Mouse (Mus musculus) neural tube, embryonic 12.5 days (tissue): Measurements from ENCODE around the gene Defb28. TPM values are rescaled to one million over a fixed set of nuclear protein-coding genes. Genes with fewer than 3 reads are reported as not detected.

Experiments used
- ATAC-seq: fragments of 200-750 bp; cut with Nextera tagmentation; 2 replicates; pipeline ENCODE4 v1.8.0; 2017; ENCODE audit warnings: low read depth, mild to moderate bottlenecking, moderate TSS enrichment, moderate library complexity; ENCODE audit not compliant: low FRiP score
- H3K27ac ChIP-seq: fragments of 300-500 bp; sonication (generic); 2 replicates; pipeline ENCODE4 v1.5.1; 2016
- H3K27me3 ChIP-seq: fragments of 300-500 bp; sonication (generic); replicated peaks from 2 replicates; pipeline ENCODE4 v1.6.1; 2016; ENCODE audit warnings: mild to moderate bottlenecking
- H3K36me3 ChIP-seq: fragments of 300-500 bp; sonication (generic); 2 replicates; pipeline ENCODE4 v1.6.1; 2016; ENCODE audit warnings: mild to moderate bottlenecking
- H3K4me1 ChIP-seq: fragments of 300-500 bp; sonication (generic); 2 replicates; pipeline ENCODE4 v1.6.1; 2016
- H3K4me2 ChIP-seq: fragments of 300-500 bp; sonication (generic); replicated peaks from 2 replicates; pipeline ENCODE4 v1.6.1; 2016; ENCODE audit warnings: mild to moderate bottlenecking
- H3K4me3 ChIP-seq: fragments of 300-500 bp; sonication (generic); 2 replicates; pipeline ENCODE4 v1.5.1; 2016
- H3K9ac ChIP-seq: fragments of 300-500 bp; sonication (generic); 2 replicates; pipeline ENCODE4 v1.6.1; 2016; ENCODE audit warnings: mild to moderate bottlenecking
- H3K9me3 ChIP-seq: fragments of 300-500 bp; sonication (generic); 2 replicates; pipeline ENCODE4 v1.6.1; 2016; ENCODE audit warnings: mild to moderate bottlenecking
- WGBS: fragments of 180-500 bp; shearing (Covaris S2); methylation state at CpG from one replicate; pipeline ENCODE4 v1.1.7; 2016; 5-methylcytosine and 5-hydroxymethylcytosine counted together
- polyA plus RNA-seq: library from polyadenylated mRNA; unstranded; fragments of >200 nt; fragmentation: Nextera tagmentation; extraction: Ambion mirVana; gene quantifications from 2 replicates; pipeline ENCODE4 v1.2.1, GENCODE M21; 2016

The Defb28 gene
- polyA plus RNA-seq, 1 experiment from 2014 or later: not detected

DNA sequence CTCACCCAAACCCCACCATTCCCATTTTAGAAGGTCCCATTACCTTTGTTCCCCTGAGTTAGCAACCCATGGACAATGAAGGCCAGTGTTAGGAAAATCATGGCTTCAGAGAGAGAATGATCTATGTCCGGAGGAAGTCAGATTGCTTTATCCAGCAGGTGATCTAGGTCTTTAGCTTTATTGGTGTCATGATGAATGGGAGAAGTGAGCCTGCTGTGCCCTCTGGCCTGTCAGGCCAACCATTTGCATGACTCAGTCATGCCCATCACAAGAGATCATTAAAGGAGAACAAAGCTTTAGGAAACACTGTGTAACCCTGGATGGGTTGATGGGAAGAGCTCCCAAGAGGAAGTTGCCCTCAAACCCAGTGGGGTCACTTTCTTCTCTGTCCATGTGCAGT, 6.5 kb upstream of the Defb28 start, which contains the start of gene Defb26:
Gene Defb26, minus strand, starts transcription at position 101 of the 400 bp plus-strand sequence.
- no peaks in the 10 kb centered on the region for H3K36me3 ChIP-seq
- no peaks in the 10 kb centered on the region for H3K27me3 ChIP-seq
- no peaks in the 10 kb centered on the region for H3K4me1 ChIP-seq
- no peak within 1 kb of the TSS for H3K9ac ChIP-seq
- 65% methylated on average over 1 of the region's 1 CpGs for WGBS
- no peak for ATAC-seq
- no peak within 1 kb of the TSS for H3K27ac ChIP-seq
- H3K9me3 ChIP-seq: no peaks in the 10 kb centered on the region
- H3K4me2 ChIP-seq: no peak within 1 kb of the TSS
- no peak within 1 kb of the TSS for H3K4me3 ChIP-seq

- Histone ChIP-seq H3K9me3 (no peaks in the 10 kb centered on the region), H3K4me3 (no peak overlapping the region), H3K36me3 (no peaks in the 10 kb centered on the region), H3K27me3 (no peaks in the 10 kb centered on the region), H3K4me1 (no peaks in the 10 kb centered on the region), H3K9ac (no peak overlapping the region), H3K27ac (no peak overlapping the region), H3K4me2 (no peak overlapping the region)
- WGBS: 82% methylated on average over 4 of the region's 4 CpGs
- ATAC-seq: no peak
These were observed 2.0 kb upstream of the Defb28 start for GRCm38 (mm10) chr2:152516084-152516483.

DNA sequence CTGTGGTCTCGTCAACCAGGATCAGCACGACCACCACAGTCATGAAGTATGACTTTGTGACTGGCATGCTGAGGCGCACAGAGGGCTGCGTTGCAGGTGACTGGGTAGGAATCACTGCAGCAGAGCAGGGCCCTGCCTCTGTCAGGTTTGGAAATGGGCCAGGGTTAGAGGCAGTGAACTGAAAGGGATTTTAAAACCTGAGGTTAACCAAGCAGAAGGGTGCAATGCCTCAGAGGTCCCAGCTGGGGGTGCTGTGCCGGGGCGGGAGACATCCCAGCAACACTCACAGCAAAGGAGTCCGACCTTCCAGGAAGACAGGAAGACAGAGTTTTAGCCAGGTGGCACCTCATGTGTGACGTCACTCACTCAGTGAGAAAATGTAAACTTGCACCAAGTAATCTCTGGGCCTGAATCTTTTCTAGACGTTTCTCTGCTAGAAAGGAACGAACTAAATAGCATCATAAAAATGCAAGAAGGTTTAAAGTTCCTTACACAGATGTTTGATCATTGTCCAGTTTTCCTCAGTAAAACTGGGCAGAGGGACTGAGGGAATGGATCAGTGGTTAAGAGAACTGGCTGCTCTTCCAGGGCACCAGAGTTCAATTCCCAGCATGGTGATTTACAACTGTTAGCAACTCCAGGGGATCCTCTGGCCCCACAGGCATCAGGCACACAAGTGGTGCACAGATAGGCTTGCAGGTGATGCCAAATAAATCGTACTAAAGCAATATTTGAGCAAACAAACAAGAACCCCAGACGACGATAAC, 22.1 kb downstream of the Defb28 start, which contains the start of gene Defb29:
Gene Defb29, minus strand, starts transcription at position 155 of the 767 bp plus-strand sequence.
- Histone ChIP-seq H3K36me3 (no peaks in the 10 kb centered on the region), H3K9me3 (no peaks in the 10 kb centered on the region), H3K27ac (no peak within 1 kb of the TSS), H3K27me3 (no peaks in the 10 kb centered on the region), H3K4me3 (no peak within 1 kb of the TSS), H3K9ac (no peak within 1 kb of the TSS), H3K4me1 (no peaks in the 10 kb centered on the region), H3K4me2 (no peak within 1 kb of the TSS)
- no peak for ATAC-seq
- WGBS: 50% methylated on average over 13 of the region's 13 CpGs

DNA sequence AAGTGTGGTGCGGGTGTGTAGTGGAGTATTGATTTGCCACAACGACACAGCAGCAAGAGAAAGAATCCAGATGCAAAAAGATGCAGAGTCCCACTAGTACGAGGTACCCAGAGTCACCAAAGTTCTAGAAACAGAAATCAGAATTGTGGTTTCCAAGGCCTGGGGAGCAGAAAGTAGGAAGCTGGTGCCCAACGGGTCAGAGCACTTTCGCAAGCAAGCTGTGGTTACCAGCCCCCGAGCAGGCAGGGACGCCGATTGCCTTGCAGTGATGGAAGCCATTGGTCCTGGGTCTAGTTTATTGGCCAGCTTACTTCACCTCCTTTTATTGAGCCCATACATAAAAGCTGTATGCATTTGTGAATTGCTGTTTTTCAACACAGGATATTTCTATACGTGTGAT, 23.9 kb downstream of the Defb28 start:
- Histone ChIP-seq H3K36me3 (no peaks in the 10 kb centered on the region), H3K27ac (no peak overlapping the region), H3K4me1 (no peaks in the 10 kb centered on the region), H3K9ac (no peak overlapping the region), H3K4me3 (no peak overlapping the region), H3K9me3 (no peaks in the 10 kb centered on the region), H3K27me3 (no peaks in the 10 kb centered on the region), H3K4me2 (no peak overlapping the region)
- ATAC-seq: no peak
- WGBS: 88% methylated on average over 9 of the region's 9 CpGs

- Histone ChIP-seq H3K9me3 (no peaks in the 10 kb centered on the region), H3K9ac (no peak overlapping the region), H3K27ac (no peak overlapping the region), H3K36me3 (no peaks in the 10 kb centered on the region), H3K4me1 (no peaks in the 10 kb centered on the region), H3K4me3 (no peak overlapping the region), H3K4me2 (no peak overlapping the region), H3K27me3 (no peaks in the 10 kb centered on the region)
- ATAC-seq: no peak
- 68% methylated on average over 2 of the region's 2 CpGs for WGBS
These were observed 24.8 kb downstream of the Defb28 start for GRCm38 (mm10) chr2:152542897-152543296.

GRCm38 (mm10) chr2:152543478-152543877, 25.4 kb downstream of the Defb28 start:
- Histone ChIP-seq H3K27ac (no peak overlapping the region), H3K36me3 (no peaks in the 10 kb centered on the region), H3K9me3 (no peaks in the 10 kb centered on the region), H3K27me3 (no peaks in the 10 kb centered on the region), H3K4me3 (no peak overlapping the region), H3K4me2 (no peak overlapping the region), H3K9ac (no peak overlapping the region), H3K4me1 (no peaks in the 10 kb centered on the region)
- WGBS: 80% methylated on average over 4 of the region's 4 CpGs
- no peak for ATAC-seq

DNA sequence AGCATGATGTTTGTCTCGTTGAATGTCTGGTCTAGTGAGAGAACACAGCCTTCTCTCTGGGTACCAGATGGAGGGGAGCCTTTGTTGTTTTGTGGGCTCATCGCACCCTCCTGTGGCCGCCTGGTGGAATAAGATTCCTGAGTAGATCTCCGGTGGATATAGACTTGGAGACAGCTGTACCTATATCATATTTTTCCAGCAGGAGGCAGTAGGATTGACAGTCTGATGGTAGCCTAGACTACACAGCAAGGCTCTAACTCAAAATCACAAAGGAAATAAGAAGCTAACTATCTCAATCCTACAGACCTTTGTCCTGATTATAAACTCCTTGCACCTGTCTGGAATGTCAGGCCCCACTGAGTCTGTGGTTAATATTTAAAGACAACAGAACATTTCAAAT, 26.6 kb downstream of the Defb28 start:
- no peaks in the 10 kb centered on the region for H3K9me3 ChIP-seq
- no peak overlapping the region for H3K9ac ChIP-seq
- no peaks in the 10 kb centered on the region for H3K27me3 ChIP-seq
- H3K4me2 ChIP-seq: no peak overlapping the region
- H3K4me3 ChIP-seq: no peak overlapping the region
- no peaks in the 10 kb centered on the region for H3K36me3 ChIP-seq
- H3K4me1 ChIP-seq: no peaks in the 10 kb centered on the region
- no peak overlapping the region for H3K27ac ChIP-seq
- 29% methylated on average over 4 of the region's 4 CpGs for WGBS
- no peak for ATAC-seq

- H3K4me1 ChIP-seq: no peaks in the 10 kb centered on the region
- no peaks in the 10 kb centered on the region for H3K27me3 ChIP-seq
- H3K9ac ChIP-seq: no peak overlapping the region
- H3K9me3 ChIP-seq: no peaks in the 10 kb centered on the region
- 73% methylated on average over 5 of the region's 5 CpGs for WGBS
- H3K36me3 ChIP-seq: no peaks in the 10 kb centered on the region
- ATAC-seq: no peak
- H3K4me3 ChIP-seq: no peak overlapping the region
- no peak overlapping the region for H3K27ac ChIP-seq
- H3K4me2 ChIP-seq: no peak overlapping the region
These were observed 30.1 kb downstream of the Defb28 start for GRCm38 (mm10) chr2:152548124-152548523.

GRCm38 (mm10) chr2:152553774-152554423, 35.8 kb downstream of the Defb28 start:
- WGBS: 14% methylated on average over 16 of the region's 16 CpGs
- H3K4me3 ChIP-seq: no peak overlapping the region

DNA sequence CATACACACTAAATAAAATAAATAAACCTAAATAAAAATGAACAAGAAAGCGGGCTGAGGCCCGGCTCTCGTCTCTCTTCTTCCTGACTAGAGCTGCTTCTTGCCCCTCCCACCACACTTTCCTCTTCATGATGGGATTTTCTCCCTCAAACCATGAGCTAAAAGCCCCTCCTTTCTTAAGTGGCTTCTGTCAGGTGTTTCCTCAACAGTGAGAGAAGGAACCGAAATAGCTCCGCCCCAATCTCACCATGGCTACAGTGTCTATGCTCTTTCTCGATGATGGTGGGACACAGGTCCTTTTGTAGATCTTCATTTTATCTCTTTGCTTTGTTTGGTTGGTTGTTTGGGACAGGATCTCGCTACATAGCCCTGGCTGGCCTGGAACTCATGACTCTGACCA, 38.6 kb downstream of the Defb28 start:
- 89% methylated on average over 7 of the region's 7 CpGs for WGBS
- Histone ChIP-seq H3K27me3 (no peaks in the 10 kb centered on the region), H3K4me2 (no peak overlapping the region), H3K4me3 (no peak overlapping the region), H3K36me3 (no peaks in the 10 kb centered on the region), H3K9ac (no peak overlapping the region), H3K9me3 (no peaks in the 10 kb centered on the region), H3K4me1 (no peaks in the 10 kb centered on the region), H3K27ac (no peak overlapping the region)
- ATAC-seq: no peak

More at GRCm38 (mm10) chr2:152553774-152554423, 35.8 kb downstream of the Defb28 start:
- Histone ChIP-seq H3K27ac (no peak overlapping the region), H3K4me2 (peak overlapping the region; percentile 38; the same call in 1 of the 2 replicates), H3K4me1 (no peaks in the 10 kb centered on the region), H3K27me3 (no peaks in the 10 kb centered on the region), H3K9ac (no peak overlapping the region), H3K9me3 (no peaks in the 10 kb centered on the region), H3K36me3 (no peaks in the 10 kb centered on the region)
- no peak for ATAC-seq

- H3K27me3 ChIP-seq: no peaks in the 10 kb centered on the region
- H3K4me3 ChIP-seq: no peak within 1 kb of the TSS
- WGBS: 92% methylated on average over 5 of the region's 5 CpGs
- no peak for ATAC-seq
- no peaks in the 10 kb centered on the region for H3K9me3 ChIP-seq
- H3K4me2 ChIP-seq: no peak within 1 kb of the TSS
- no peak within 1 kb of the TSS for H3K27ac ChIP-seq
- H3K4me1 ChIP-seq: no peaks in the 10 kb centered on the region
- no peak within 1 kb of the TSS for H3K9ac ChIP-seq
- H3K36me3 ChIP-seq: no peaks in the 10 kb centered on the region
These were observed 51.0 kb downstream of the Defb28 start, which contains the start of gene Gm17416 for GRCm38 (mm10) chr2:152569038-152569437. TSS of gene Gm17416 (plus strand) at chr2:152569338.

DNA sequence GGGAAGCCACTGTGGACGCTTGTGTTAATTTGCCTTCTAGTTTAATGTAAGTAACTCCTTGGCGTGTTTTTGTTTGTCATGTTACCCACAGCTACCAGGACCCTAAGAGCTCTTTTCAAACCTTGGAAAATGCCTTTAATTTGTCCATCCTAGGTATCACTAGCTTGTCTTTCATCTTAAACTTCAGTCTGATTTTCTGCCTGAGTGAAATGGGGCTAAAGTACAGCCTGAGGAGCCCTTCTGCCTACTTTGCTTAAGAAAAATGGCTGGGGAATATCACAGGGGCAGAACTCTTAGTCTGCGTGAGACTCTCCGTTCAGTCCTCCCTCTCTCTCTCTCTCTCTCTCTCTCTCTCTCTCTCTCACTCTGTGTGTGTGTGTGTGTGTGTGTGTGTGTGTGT, 51.8 kb downstream of the Defb28 start:
- Histone ChIP-seq H3K27me3 (no peaks in the 10 kb centered on the region), H3K4me1 (no peaks in the 10 kb centered on the region), H3K36me3 (no peaks in the 10 kb centered on the region), H3K9me3 (no peaks in the 10 kb centered on the region), H3K4me2 (no peak overlapping the region), H3K9ac (no peak overlapping the region), H3K27ac (no peak overlapping the region), H3K4me3 (no peak overlapping the region)
- WGBS: 84% methylated on average over 4 of the region's 4 CpGs
- ATAC-seq: no peak
